Mouse (Mus musculus): ENCODE data around the gene Prss35.

Prss35 gene

DNA sequence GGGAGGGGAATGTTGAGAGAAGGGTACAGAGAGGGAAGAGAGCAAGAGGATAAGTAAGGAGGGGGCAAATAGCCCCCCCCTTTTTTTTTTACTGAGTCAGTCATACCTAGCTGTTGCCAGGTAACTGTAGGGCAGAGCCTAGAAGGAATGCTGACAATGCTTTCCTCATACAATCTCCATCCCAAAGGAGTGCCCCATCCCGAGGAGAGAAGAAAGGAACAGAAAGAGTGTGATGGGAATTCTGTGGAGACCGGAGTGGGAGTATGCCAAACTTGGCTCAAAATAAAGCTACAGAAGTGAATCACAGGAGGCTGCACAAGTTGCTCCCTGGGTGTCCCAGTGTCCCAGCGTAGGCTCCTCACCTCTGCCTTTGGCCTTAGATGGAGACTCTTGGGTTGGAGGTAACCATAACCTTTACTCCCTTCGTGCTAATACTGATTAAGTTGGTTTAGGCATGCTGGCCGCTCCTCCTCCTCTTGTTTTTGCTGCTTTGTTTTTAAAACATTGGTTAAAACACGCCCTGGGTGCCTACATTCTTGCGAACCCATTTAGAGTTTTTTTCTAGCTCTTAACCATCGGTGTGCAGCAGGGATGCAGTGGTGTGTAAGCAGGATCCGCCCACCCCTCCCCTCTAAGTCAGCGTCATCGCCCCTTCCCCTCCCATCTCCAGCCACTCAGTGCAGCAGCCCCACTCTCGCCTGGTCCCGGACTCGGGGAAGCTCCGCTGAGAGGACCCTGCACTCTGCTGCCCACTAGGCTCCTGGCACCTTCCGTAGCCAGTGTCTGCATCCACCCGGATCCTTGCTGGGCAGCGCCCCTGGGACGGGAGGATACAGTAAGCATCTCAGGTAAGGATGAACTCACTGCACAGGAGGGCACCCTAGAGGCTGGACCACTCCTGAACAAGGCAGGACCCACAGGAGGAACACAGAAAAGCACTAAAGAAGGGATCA, at the start of gene Prss35:
Gene Prss35, plus strand, starts transcription at position 691 of the 953 bp plus-strand sequence.
- DNase-seq, result peak; percentile 64

- DNase-seq, result no peak
Measured at GRCm38 (mm10) chr9:86693935-86694334, 49.5 kb upstream of the Prss35 start.

DNA sequence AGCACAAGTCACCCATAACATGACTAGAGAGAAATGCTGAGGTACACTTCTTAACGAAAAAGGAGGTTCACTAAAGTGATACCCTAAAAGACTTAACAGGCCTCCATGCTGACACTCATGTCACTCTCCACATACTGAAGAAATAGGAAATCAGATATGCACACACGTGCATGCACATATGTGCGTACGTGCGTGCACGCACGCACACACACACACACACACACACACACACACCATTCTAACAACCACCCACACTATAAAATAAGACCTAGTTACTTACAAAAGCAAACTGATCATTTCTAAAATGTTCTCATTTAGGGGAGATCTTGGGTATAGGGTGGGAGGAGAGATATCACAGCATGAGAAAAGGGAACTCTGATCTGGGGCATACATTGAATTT, 48.8 kb upstream of the Prss35 start:
- DNase-seq, result no peak

DNA sequence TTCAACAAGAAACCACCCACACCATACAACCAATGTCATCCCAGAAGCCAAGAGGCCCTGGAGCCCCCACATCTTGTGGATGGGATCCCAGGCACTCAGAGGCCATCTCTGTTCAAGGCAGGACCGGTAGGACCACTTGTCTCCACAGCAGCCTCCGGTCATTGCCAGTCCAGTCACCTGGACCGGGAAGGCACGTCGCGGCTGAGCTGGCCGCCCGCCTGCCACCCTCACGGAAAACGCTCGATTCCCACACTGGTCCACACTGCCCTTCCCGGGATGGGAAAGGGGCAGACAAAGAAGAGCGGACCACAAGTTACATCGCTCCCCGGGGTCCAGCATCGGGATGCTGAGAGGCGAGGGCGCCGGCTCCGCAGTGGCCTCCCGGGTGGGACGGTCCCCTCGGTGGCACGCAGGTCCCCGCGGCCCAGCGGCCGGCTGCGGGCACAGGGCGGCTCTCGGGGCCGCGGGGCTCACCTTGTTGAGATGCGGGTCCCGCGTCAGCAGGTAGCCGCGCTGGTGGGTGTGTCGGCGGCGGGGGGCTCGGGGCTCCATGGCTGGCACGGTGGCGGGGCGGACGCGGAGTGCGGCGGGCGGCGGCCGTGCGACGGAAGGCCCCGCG, 48.1 kb upstream of the Prss35 start:
- peak; percentile 38 for DNase-seq

DNA sequence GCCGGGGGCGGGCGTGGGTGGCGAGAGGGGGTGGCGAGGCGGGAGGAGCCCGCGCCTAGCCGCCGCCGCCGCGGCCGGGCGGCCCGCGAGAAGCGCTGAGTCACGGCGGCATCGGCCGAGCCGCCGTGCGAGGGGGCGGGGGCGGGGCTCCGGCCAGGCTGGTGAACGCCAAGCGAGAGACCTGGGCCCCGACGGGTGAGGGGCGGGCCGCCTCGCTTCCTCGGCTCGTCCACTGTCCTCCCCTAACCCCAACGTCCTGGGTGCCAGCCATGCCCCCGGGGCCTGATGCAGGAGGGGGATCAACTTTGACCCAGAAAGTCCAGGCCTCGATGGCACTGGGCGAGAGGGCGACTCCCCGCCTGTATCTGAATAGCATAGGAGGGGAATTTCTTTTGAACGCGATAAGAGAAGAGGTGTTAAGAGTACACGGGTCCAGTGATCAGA, 47.6 kb upstream of the Prss35 start, which contains the start of gene Me1:
Gene Me1, minus strand, starts transcription at position 136 of the 444 bp plus-strand sequence.
- peak; percentile 52 for DNase-seq

DNA sequence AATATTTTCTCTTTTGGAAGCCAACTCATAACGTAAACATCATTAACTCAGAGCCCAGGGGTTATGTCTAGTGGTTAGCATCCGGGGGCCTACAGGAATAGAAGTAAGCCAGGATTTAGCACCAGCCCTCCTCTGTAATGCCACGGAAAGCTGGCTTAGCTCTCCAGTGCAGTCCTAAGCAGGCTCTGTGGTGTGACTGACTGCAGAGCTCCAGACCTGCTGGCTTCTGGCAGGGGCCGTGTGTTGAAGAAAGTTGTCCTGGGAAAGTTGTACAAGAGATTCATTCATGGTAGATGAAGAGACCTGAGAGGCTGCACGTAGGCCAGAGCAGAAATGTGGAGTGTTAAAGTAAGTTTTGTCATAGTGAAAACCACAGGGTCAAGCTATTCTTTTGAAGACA, 42.2 kb upstream of the Prss35 start:
- DNase-seq, result no peak

- DNase-seq, result peak; percentile 37
Measured at GRCm38 (mm10) chr9:86701844-86702243, 41.6 kb upstream of the Prss35 start.

DNA sequence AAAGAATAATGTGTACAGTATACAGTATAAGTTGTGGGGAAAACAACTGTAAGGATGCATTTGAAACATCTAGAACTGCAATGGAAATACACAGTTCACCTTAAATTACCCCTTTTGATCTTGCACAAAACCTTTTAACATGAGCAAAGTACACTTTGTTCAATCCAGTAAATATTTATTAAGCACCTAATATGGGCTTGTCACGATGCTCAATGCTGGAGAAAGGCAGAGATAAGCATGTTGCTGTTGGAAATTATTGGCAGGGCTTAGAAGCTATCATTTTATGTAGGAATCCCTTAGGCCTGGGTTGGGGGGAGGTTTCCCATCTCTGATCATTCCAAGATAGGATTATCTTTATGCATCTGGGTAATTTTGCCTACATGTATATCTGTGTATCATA, 36.0 kb upstream of the Prss35 start:
- DNase-seq, result no peak

DNA sequence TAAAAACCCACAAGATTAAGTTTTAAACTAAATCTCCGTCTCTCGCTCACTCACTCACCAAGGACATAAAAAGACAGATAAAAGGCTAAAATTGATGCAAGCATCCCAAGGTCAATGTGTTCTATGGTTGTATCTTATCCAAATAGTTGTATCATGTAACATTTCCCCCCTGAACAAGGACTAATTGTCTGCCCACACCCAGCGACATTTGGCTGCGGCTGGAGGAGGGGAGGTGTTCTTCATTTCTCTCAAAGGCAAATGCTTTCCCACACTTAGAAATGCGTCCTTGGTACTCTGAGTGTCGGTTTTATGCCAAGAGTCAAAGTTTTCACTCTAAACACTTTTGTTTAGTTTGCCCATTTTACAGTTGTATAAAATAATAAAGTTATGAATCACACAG, 34.5 kb upstream of the Prss35 start:
- no peak for DNase-seq

DNA sequence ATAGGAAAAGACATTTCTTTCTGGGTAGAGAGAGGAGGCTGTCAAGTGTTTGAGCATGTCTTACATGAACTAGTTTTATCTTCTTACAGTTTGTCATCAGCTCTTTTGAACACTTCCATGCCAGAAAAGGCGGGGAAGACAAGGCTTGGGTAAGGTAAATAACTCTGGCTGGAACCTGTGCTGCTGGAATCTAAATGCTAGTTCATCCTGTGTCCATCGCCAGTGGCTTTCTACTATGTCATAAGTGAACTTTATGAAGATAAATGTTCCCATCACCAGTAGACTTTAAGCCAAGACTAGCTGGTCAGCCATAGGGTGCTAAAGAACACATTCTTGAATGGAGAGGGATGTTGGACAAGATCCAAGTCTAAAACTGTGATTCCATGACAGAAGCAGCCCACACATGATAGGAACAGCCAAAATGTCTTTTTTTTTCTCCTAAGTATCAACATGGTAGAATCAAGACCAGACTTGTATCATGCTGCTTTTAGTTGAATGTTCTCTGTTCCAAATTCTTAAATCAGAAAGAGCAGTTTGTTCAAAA, 33.3 kb upstream of the Prss35 start:
- DNase-seq, result no peak

DNA sequence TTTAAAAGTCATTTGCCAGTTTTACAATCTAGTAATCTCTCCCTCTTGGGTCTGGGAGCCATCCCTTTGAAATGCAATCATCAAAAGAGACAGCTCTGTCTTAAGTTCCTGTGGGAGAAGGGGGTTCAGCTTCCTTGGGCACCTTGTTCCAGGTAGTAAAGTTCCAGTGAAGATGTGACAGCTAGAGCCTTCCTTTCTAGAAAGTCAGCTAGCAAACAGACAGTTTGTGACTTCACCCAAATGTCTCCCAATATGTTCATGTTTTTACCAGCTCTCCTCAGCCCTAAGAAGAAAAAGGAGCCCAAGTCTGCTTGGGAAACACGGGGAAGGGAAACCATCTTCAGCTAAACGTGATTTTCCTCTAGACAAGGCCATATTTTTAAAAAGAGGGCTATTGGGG, 30.8 kb upstream of the Prss35 start:
- DNase-seq, result no peak

DNA sequence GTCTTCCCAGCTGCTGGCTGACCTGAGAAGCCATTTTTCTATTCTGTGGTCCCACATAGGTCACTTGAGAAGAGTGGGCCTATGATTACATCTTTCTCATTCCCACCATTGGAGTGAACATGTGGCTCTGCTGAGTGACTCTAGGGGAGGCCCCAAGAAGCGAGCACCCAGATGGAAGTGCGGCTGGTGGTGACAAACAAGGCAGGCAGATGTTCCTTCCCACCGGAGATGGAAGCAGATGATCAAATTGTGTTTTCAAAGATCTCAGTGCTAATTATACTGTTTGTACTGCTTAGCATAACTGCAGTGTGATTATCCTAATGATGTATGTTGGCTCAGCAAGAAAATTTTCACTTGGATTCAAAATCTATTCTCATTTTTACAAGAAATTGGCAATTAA, 29.4 kb upstream of the Prss35 start:
- no peak for DNase-seq

- no peak for DNase-seq
Measured at GRCm38 (mm10) chr9:86716540-86716939, 26.9 kb upstream of the Prss35 start.

DNA sequence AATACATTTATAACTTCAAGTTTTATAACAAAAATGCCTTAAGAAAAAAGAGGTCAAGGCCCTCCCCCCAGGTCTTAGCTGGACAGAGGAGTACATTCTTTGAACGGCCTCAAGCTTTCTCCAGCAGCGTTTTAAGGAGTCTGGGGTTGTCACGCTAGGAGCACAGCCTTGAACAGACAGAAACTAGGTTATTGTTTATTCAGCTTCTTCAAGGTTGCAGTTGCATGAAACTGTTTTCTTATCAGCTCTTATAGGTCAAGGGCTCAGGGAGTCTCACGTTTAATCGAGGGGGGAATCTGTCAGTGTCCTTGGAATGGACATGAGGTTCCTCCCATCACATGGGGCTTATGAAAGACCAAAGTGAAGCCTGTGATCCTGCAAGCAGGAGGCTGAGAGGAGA, 26.3 kb upstream of the Prss35 start:
- no peak for DNase-seq

DNA sequence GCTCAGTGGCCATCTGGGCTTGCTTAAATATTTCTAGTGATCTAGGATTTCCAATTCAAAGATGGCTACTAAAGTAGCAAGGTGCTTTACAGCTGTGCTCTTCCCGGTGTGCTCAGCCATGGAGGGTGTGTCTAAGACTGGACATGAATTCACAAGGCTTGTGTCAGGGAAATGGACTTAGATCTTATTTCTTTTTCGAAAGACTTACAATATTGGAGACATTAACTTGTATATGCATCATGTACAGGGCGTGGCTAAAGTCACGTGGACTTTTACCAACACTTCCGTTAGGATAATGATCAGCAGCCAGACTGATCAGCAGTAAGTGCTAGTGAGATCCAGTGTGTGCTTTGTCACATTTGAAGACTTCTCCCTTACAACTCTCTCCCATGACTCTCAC, 23.2 kb upstream of the Prss35 start:
- DNase-seq, result no peak

- DNase-seq, result no peak
Measured at GRCm38 (mm10) chr9:86720794-86721193, 22.7 kb upstream of the Prss35 start.

DNA sequence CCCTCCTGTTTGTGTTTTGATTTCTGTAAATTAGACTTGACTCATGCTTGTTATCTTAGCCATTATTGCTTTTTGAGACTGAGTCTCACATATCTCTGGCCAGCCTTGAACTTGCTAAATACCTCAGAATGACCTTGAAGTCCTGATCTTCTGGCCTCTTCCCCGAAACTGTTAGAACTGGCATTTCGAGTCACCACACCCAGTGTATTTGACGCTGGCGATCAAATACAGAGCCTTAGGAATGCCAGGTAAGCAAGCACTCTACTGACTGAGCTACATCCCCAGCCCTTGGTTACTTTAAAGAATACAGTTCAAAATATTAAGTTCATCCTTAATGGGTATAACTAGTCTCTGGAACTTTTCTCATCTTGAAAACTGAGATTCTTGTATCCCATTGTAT, 18.4 kb upstream of the Prss35 start:
- DNase-seq, result no peak

- DNase-seq, result no peak
Measured at GRCm38 (mm10) chr9:86725604-86726380, 17.7 kb upstream of the Prss35 start.

DNA sequence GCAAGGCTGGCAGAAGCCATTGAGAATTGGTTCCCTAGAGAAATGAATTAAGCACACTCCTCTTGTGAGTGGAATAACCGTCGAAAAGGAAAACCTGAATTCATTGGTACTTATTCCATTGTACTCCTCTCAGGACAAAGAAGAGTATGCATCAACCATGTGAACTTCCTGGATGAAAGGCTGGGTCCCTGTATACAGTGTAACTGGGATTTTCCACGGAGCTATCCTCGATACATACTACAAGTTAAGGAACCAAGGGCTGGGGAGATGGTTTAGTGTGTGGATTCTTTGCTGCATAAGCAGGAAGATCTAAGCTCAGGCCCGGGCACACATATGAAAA, 17.1 kb upstream of the Prss35 start:
- no peak for DNase-seq

DNA sequence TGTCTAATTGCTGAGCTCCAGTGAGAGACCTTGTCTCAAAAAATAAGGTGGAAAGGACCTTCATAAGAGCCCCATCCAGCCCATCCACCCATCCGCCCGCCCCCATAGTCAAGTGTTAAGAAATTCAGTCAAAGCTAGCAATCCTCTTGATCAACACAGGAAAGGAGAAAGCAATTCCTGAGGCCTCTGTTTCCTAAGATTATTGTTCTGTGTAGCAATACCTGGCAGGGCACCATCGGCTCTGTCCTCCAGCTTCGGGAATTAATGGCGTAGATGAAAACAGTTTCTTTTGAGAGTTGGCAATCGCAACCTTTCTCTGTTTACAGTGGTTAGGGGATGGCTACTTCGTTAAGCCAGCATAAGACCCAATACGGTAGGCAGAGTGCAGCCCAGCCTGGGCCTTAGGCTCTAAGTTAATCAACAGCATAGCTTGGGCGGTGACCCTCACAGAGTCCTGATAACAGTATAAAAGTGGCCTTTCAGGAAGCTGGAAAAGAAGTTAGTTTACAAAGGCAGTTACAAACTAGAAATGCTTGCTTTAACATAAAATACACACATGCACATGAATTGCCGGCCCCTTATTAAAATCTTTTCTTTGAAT, 15.1 kb upstream of the Prss35 start:
- DNase-seq, result peak; percentile 40

GRCm38 (mm10) chr9:86729084-86729483, 14.4 kb upstream of the Prss35 start:
- no peak for DNase-seq

DNA sequence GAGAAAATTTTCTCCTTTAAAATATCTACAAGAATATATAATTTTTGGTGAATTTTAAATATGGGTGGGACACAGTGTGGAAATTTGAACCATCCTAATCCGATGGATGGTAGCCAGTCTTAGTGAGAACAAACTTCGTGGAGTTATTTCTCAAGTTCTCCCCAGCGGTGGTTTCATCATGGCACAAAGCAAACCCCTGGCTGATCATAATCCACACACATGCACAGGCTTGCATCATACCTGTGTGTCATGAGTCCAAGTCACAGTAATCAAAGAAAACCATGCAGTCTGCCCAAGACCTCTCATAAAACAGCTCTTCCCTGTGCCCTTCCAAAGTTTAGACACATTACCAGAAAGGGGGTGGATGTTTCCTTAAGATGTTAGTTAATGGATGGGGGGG, 13.6 kb upstream of the Prss35 start:
- no peak for DNase-seq

DNA sequence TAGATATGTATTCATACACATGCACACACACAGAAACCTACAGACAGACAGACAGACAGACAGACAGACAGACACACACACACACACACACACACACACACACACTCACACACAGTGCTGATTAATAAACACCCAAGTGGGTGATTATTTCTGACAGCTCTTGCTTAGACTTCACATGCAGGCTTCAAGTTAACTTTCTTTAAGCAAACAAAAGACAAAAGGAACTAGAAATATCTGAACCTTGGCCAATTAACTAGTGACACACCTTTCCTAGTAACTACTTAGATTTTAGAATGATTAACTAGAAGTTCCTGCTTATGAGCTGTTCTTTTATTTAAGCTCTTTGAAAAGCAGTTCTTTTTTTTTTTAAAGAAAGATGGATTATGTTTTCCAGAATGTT, 9.1 kb upstream of the Prss35 start:
- DNase-seq, result no peak
